In the genomic region with DNA sequence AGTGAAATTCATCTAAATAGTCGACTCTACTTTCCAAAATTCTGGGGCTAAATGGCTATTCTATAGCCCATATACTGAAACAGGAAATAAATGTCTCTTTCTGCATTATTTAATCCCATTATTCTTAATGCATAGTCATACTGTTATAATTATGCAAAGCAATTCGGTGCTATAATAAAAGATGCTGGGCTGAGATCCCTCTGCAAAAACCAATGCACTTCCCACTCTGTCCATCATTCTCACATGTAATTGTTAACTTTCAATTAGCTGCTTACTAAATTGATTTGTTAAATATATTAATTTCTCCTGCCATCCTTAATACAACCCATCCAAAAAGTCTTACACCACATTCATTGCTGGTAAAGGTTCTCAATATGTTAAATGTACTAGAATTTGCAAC, we compare ENCODE assay signal across 15 mouse cellular contexts.
DNase-seq lines count a peak whose midpoint lies in the region; ATAC-seq and TF ChIP-seq lines count a peak whose summit lies in the region.
"Had no signal": no experiment of that assay in that cellular context is flagged by ENCODE, and none has a peak within 500 bp of the region (broad histone marks: within the 10 kb centered on the region; RNA-seq: fewer than 3 reads in every experiment).

No protein-coding gene starts in this region.

- no peaks in the 10 kb centered on the region for H3K9me3 ChIP-seq in forebrain, embryonic 13.5 days (replicated peaks)
- no peaks in the 10 kb centered on the region for H3K9me3 ChIP-seq in forebrain, embryonic 15.5 days
- no peaks in the 10 kb centered on the region for H3K9me3 ChIP-seq in forebrain, embryonic 16.5 days (ENCODE audit: control insufficient read depth, low read length)
- H3K9me3 ChIP-seq in forebrain, postnatal 0 days (ENCODE audit: low read length) = no peaks in the 10 kb centered on the region
- H3K9me3 ChIP-seq: embryonic facial prominence, embryonic 10.5 days; embryonic facial prominence, embryonic 12.5 days had no signal

- H3K27ac ChIP-seq in forebrain, embryonic 13.5 days = no peak overlapping the region
- H3K27ac ChIP-seq in forebrain, embryonic 15.5 days (replicated peaks) = no peak overlapping the region
- H3K27ac ChIP-seq in forebrain, embryonic 16.5 days (ENCODE audit: low read length) = no peak overlapping the region
- no peak overlapping the region for H3K27ac ChIP-seq in forebrain, postnatal 0 days (ENCODE audit: low read depth, low read length)
- H3K27ac ChIP-seq: embryonic facial prominence, embryonic 10.5 days; embryonic facial prominence, embryonic 12.5 days had no signal

- H3K36me3 ChIP-seq in forebrain, embryonic 13.5 days (ENCODE audit: poor library complexity, severe bottlenecking) = no peaks in the 10 kb centered on the region
- H3K36me3 ChIP-seq in forebrain, embryonic 15.5 days = no peaks in the 10 kb centered on the region
- H3K36me3 ChIP-seq in forebrain, embryonic 16.5 days (ENCODE audit: control insufficient read depth, insufficient read depth) = no peaks in the 10 kb centered on the region
- H3K36me3 ChIP-seq in forebrain, postnatal 0 days (ENCODE audit: insufficient read depth) = no peaks in the 10 kb centered on the region
- H3K36me3 ChIP-seq: embryonic facial prominence, embryonic 10.5 days; embryonic facial prominence, embryonic 12.5 days had no signal

- no peak for DNase-seq in forebrain, postnatal 0 days
- no peak for DNase-seq in layer of hippocampus, adult 9-11 months
- DNase-seq: adrenal gland, adult 2 months; adrenal gland, postnatal 10 days; adrenal gland, postnatal 25 days; cerebellum, adult 11-12 months; cerebellum, adult 2 months; cerebellum, adult 9-10 months; cerebellum, postnatal 10 days; cerebellum, postnatal 25 days had no signal

- H3K4me1 ChIP-seq in forebrain, embryonic 13.5 days = peaks cover 7% of the 10 kb centered on the region; the same call in 1 of the 2 replicates
- peaks cover 7% of the 10 kb centered on the region; the same call in 1 of the 2 replicates for H3K4me1 ChIP-seq in forebrain, embryonic 15.5 days
- H3K4me1 ChIP-seq in forebrain, embryonic 16.5 days (replicated peaks; ENCODE audit: control insufficient read depth, insufficient read depth, low read length) = 0 out of 2 replicates have a peak, but pooled peaks cover 3% of the 10 kb centered on the region
- H3K4me1 ChIP-seq in forebrain, postnatal 0 days (ENCODE audit: insufficient read depth) = no peaks in the 10 kb centered on the region
- H3K4me1 ChIP-seq: embryonic facial prominence, embryonic 10.5 days; embryonic facial prominence, embryonic 12.5 days had no signal

- ATAC-seq in forebrain, embryonic 13.5 days = peak; percentile 55; the same call in 1 of the 2 replicates
- no peak for ATAC-seq in forebrain, embryonic 15.5 days (replicated peaks)
- ATAC-seq in forebrain, embryonic 16.5 days = peak; percentile 52; the same call in 1 of the 2 replicates
- ATAC-seq in forebrain, postnatal 0 days = no peak

- 64% methylated on average over 2 of the region's 2 CpGs for WGBS in forebrain, embryonic 13.5 days
- WGBS in forebrain, embryonic 15.5 days = 48% methylated on average over 2 of the region's 2 CpGs
- 50% methylated on average over 2 of the region's 2 CpGs for WGBS in forebrain, embryonic 16.5 days
- WGBS in forebrain, postnatal 0 days = 46% methylated on average over 2 of the region's 2 CpGs

- TF ChIP-seq CTCF in forebrain, postnatal 0 days (IDR thresholded peaks at IDR 0.05; ENCODE audit: low read depth) = no peak

- H3K27me3 ChIP-seq in forebrain, embryonic 13.5 days = no peaks in the 10 kb centered on the region
- no peaks in the 10 kb centered on the region for H3K27me3 ChIP-seq in forebrain, embryonic 15.5 days
- H3K27me3 ChIP-seq in forebrain, embryonic 16.5 days (replicated peaks; ENCODE audit: control insufficient read depth, insufficient read depth, low read length) = no peaks in the 10 kb centered on the region
- no peaks in the 10 kb centered on the region for H3K27me3 ChIP-seq in forebrain, postnatal 0 days (ENCODE audit: insufficient read depth, low read length)
- H3K27me3 ChIP-seq: embryonic facial prominence, embryonic 12.5 days had no signal

- no peak overlapping the region for H3K9ac ChIP-seq in forebrain, embryonic 13.5 days
- H3K9ac ChIP-seq in forebrain, embryonic 15.5 days (replicated peaks) = no peak overlapping the region
- H3K9ac ChIP-seq in forebrain, embryonic 16.5 days (replicated peaks; ENCODE audit: low read depth, low read length) = no peak overlapping the region
- no peak overlapping the region for H3K9ac ChIP-seq in forebrain, postnatal 0 days
- H3K9ac ChIP-seq: embryonic facial prominence, embryonic 12.5 days had no signal

- no peak overlapping the region for H3K4me3 ChIP-seq in forebrain, embryonic 13.5 days
- H3K4me3 ChIP-seq in forebrain, embryonic 15.5 days = no peak overlapping the region
- H3K4me3 ChIP-seq in forebrain, embryonic 16.5 days (replicated peaks; ENCODE audit: low read length) = no peak overlapping the region
- H3K4me3 ChIP-seq in forebrain, postnatal 0 days (ENCODE audit: low read depth, low read length) = no peak overlapping the region
- H3K4me3 ChIP-seq: embryonic facial prominence, embryonic 10.5 days; embryonic facial prominence, embryonic 12.5 days had no signal

- no peak overlapping the region for H3K4me2 ChIP-seq in forebrain, embryonic 13.5 days
- H3K4me2 ChIP-seq in forebrain, embryonic 15.5 days (replicated peaks) = no peak overlapping the region
- H3K4me2 ChIP-seq in forebrain, embryonic 16.5 days (ENCODE audit: low read length) = no peak overlapping the region
- no peak overlapping the region for H3K4me2 ChIP-seq in forebrain, postnatal 0 days (ENCODE audit: low read depth)
- H3K4me2 ChIP-seq: embryonic facial prominence, embryonic 12.5 days had no signal

Comparison
In these comparisons a context has a peak if more than half of its experiments do, and no peak if none do; other contexts are left out.
1. ATAC-seq: peak in forebrain, embryonic 13.5 days (single experiment) and forebrain, embryonic 16.5 days (single experiment); none in forebrain, embryonic 15.5 days (single experiment) and forebrain, postnatal 0 days (single experiment).